ENCODE assay signal across 8 mouse cellular contexts in the genomic region with DNA sequence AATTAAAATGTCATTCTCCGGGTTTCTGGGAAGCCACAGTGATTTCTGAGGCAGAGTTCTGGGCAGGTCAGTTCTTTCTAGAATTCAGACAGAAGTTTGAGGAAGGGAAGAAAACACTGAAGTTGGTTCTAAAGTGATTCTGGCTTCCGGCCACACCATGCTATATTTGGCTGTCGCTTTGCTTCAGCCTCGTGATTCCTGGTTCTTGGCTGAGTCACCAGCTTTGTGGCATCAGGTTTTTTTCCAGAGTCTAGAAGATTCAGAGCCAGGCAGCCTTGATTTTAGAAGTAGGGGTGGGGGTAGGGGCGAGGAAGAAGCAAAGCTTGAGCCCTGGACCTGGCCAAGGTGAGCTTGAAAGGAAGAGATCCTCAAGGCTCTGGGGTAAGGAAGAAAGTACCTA. TPM values are rescaled to one million over a fixed set of nuclear protein-coding genes. Genes with fewer than 3 reads are reported as not detected.
A peak's percentile ranks its signal among the peaks of the same experiment; 100 is the strongest.
DNase-seq lines count a peak whose midpoint lies in the region.

No protein-coding gene starts in this region.

- no peak overlapping the region for H3K4me3 ChIP-seq in limb, embryonic 10.5 days

- H3K9me3 ChIP-seq in limb, embryonic 10.5 days (replicated peaks) = no peaks in the 10 kb centered on the region

- H3K27me3 ChIP-seq in limb, embryonic 10.5 days (ENCODE audit: low read depth, poor library complexity, severe bottlenecking) = no peaks in the 10 kb centered on the region

- peak; percentile 50 for DNase-seq in ovary, postnatal 36 days (ENCODE audit: low spot score)
- DNase-seq in ovary, postnatal 10 days (ENCODE audit: low spot score) = no peak
- peak; percentile 69 for DNase-seq in cerebellum, adult 8-10 months
- DNase-seq in heart, adult 18-20 months = peak; percentile 90 to 91
- DNase-seq in kidney, adult 18-20 months = peak; percentile 87
- DNase-seq in limb, embryonic 10.5 days (ENCODE audit: low spot score) = no peak
- DNase-seq in right cerebral cortex, postnatal 14 days = peak; percentile 82
- no peak for DNase-seq in yolk sac, embryonic 10.5 days (ENCODE audit: low spot score)

- H3K36me3 ChIP-seq in limb, embryonic 10.5 days = peaks cover 12% of the 10 kb centered on the region

- whole genome bisulfite sequencing in limb, embryonic 10.5 days = 91% methylated on average over 5 of the region's 5 CpGs

- peaks cover 38% of the 10 kb centered on the region for H3K4me1 ChIP-seq in limb, embryonic 10.5 days

- H3K27ac ChIP-seq in limb, embryonic 10.5 days = peak overlapping the region; percentile 36; the same call in 1 of the 2 replicates

RNA-seq across cellular contexts. Expression of a gene that starts 1.6 kb away (rescaled TPM):
- 1,000 to 10,000 TPM; 1,625 to 1,638 TPM for total RNA-seq in heart, adult 18-20 months (2021)
- 856 and 992 TPM in 2 replicates for polyA plus RNA-seq in limb, embryonic 10.5 days (2016; fragmentation: Nextera tagmentation; extraction: Ambion mirVana)

RNA-seq across cellular contexts. Expression of a gene that starts 2.5 kb away (rescaled TPM):
- total RNA-seq in heart, adult 18-20 months (2021) = under 1 TPM in 1 of 2 experiments, not detected in 1; 0.23 TPM
- polyA plus RNA-seq in limb, embryonic 10.5 days (2016; fragmentation: Nextera tagmentation; extraction: Ambion mirVana) = 0.44 and 0.54 TPM in 2 replicates

RNA-seq across cellular contexts. Expression of a gene that starts 42.3 kb away (rescaled TPM):
- total RNA-seq in heart, adult 18-20 months (2021) = 10 to 100 TPM; 13.4 to 14.1 TPM
- 23.5 and 25.5 TPM in 2 replicates for polyA plus RNA-seq in limb, embryonic 10.5 days (2016; fragmentation: Nextera tagmentation; extraction: Ambion mirVana)

RNA-seq across cellular contexts. Expression of a gene that starts 49.8 kb away (rescaled TPM):
- 10 to 100 TPM; 50.9 to 54.5 TPM for total RNA-seq in heart, adult 18-20 months (2021)
- polyA plus RNA-seq in limb, embryonic 10.5 days (2016; fragmentation: Nextera tagmentation; extraction: Ambion mirVana) = 52.1 and 59.0 TPM in 2 replicates

RNA-seq across cellular contexts. Expression of a gene that starts 50.7 kb away (rescaled TPM):
- 10 to 100 TPM; 26.6 to 34.7 TPM for total RNA-seq in heart, adult 18-20 months (2021)
- polyA plus RNA-seq in limb, embryonic 10.5 days (2016; fragmentation: Nextera tagmentation; extraction: Ambion mirVana) = 43.5 and 45.2 TPM in 2 replicates

Comparison
In these comparisons a context has a peak if more than half of its experiments do, and no peak if none do; other contexts are left out.
1. DNase-seq: peak in ovary, postnatal 36 days (single experiment), cerebellum, adult 8-10 months (single experiment), heart, adult 18-20 months (2 of 2), kidney, adult 18-20 months (single experiment) and right cerebral cortex, postnatal 14 days (single experiment); none in ovary, postnatal 10 days (single experiment), limb, embryonic 10.5 days (single experiment) and yolk sac, embryonic 10.5 days (single experiment).